ENCODE assay signal across 8 mouse cellular contexts in the genomic region with DNA sequence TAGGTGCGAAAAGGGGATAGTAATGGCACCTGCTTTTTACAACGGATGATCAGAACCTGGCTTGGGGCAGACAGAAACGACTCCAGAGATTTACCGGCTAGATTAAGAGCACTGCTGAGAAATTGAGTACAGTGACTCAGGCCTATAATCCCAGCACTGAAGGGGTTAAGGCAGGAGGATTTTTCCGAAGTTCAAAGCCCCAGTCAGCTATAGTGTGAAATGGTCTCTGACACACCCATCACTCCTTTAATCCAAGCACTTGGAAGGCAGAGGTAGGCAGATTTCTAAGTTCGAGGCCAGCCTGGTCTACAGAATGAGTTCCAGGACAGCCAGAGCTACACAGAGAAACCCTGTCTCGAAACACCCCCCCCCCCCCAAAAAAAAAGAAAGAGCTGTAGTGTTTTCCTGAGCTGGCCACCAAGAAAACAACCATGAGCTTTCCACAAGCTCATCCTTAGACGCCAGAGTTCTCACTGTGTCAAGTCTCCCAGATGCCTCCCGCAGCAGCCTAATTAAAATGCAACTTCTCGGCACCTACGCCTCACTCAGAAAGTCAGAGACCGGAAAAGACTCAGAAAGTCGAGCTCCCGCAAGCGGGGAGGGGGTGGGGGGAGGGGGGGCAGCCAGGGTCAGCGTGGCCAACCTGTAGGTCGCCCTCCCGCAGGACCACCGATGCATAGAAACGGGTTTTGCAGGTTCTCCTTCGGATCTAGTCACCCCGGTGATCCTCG. TPM values are rescaled to one million over a fixed set of nuclear protein-coding genes. Genes with fewer than 3 reads are reported as not detected.
DNase-seq lines count a peak whose midpoint lies in the region; ATAC-seq and TF ChIP-seq lines count a peak whose summit lies in the region.

No protein-coding gene starts in this region.

- H3K36me3 ChIP-seq in kidney, postnatal 0 days (ENCODE audit: insufficient read depth, low read length) = no peaks in the 10 kb centered on the region
- no peaks in the 10 kb centered on the region for H3K36me3 ChIP-seq in forebrain, postnatal 0 days (ENCODE audit: insufficient read depth)
- peaks cover 4% of the 10 kb centered on the region; the same call in 1 of the 2 replicates for H3K36me3 ChIP-seq in lung, embryonic 16.5 days (ENCODE audit: control insufficient read depth, insufficient read depth, low read length)

- H3K27ac ChIP-seq in kidney, postnatal 0 days = peak overlapping the region; percentile 71
- H3K27ac ChIP-seq in forebrain, postnatal 0 days (ENCODE audit: low read depth, low read length) = no peak overlapping the region
- peak overlapping the region; percentile 88 for H3K27ac ChIP-seq in lung, embryonic 16.5 days (ENCODE audit: low read length)

- H3K4me2 ChIP-seq in kidney, postnatal 0 days (ENCODE audit: low read length) = peak overlapping the region; percentile 56
- H3K4me2 ChIP-seq in forebrain, postnatal 0 days (ENCODE audit: low read depth) = peak overlapping the region; percentile 70
- H3K4me2 ChIP-seq in lung, embryonic 16.5 days (ENCODE audit: low read depth, low read length) = peak overlapping the region; percentile 84

- 14% methylated on average over 23 of the region's 23 CpGs for WGBS in kidney, postnatal 0 days
- WGBS in forebrain, postnatal 0 days = 17% methylated on average over 23 of the region's 23 CpGs
- WGBS in lung, embryonic 16.5 days = 16% methylated on average over 23 of the region's 23 CpGs

- peak overlapping the region; percentile 50 for H3K9ac ChIP-seq in kidney, postnatal 0 days (ENCODE audit: low read depth, low read length)
- H3K9ac ChIP-seq in forebrain, postnatal 0 days = peak overlapping the region; percentile 23; the same call in 1 of the 2 replicates
- peak overlapping the region; percentile 90 for H3K9ac ChIP-seq in lung, embryonic 16.5 days (ENCODE audit: low read length)

- peak overlapping the region; percentile 50 for H3K4me3 ChIP-seq in kidney, postnatal 0 days (replicated peaks; ENCODE audit: low read depth, low read length)
- peak overlapping the region; percentile 36 for H3K4me3 ChIP-seq in forebrain, postnatal 0 days (ENCODE audit: low read depth, low read length)
- peak overlapping the region; percentile 69 for H3K4me3 ChIP-seq in lung, embryonic 16.5 days (ENCODE audit: low read length)

- H3K9me3 ChIP-seq in kidney, postnatal 0 days (replicated peaks; ENCODE audit: low read length) = no peaks in the 10 kb centered on the region
- no peaks in the 10 kb centered on the region for H3K9me3 ChIP-seq in forebrain, postnatal 0 days (ENCODE audit: low read length)
- no peaks in the 10 kb centered on the region for H3K9me3 ChIP-seq in lung, embryonic 16.5 days (ENCODE audit: control insufficient read depth, low read length)

- TF ChIP-seq CTCF in kidney, postnatal 0 days (IDR thresholded peaks at IDR 0.05; ENCODE audit: low read depth) = no peak
- TF ChIP-seq CTCF in forebrain, postnatal 0 days (IDR thresholded peaks at IDR 0.05; ENCODE audit: low read depth) = no peak

- peak; percentile 47 for ATAC-seq in kidney, postnatal 0 days (replicated peaks; ENCODE audit: low FRiP score, low read depth)
- peak; percentile 54 for ATAC-seq in forebrain, postnatal 0 days
- ATAC-seq in lung, embryonic 16.5 days (ENCODE audit: low read depth) = no peak; the same call in 1 of the 2 replicates

- no peaks in the 10 kb centered on the region for H3K27me3 ChIP-seq in kidney, postnatal 0 days (ENCODE audit: insufficient read depth, low read length)
- no peaks in the 10 kb centered on the region for H3K27me3 ChIP-seq in forebrain, postnatal 0 days (ENCODE audit: insufficient read depth, low read length)
- no peaks in the 10 kb centered on the region for H3K27me3 ChIP-seq in lung, embryonic 16.5 days (ENCODE audit: control insufficient read depth, insufficient read depth, low read depth, low read length)

- peaks cover 7% of the 10 kb centered on the region; the same call in 1 of the 2 replicates for H3K4me1 ChIP-seq in kidney, postnatal 0 days (replicated peaks; ENCODE audit: insufficient read depth, low read length)
- no peaks in the 10 kb centered on the region for H3K4me1 ChIP-seq in forebrain, postnatal 0 days (ENCODE audit: insufficient read depth)
- H3K4me1 ChIP-seq in lung, embryonic 16.5 days (replicated peaks; ENCODE audit: control insufficient read depth, insufficient read depth, low read length) = peaks cover 5% of the 10 kb centered on the region

- DNase-seq in kidney, postnatal 0 days (ENCODE audit: low spot score) = peak; percentile 58
- DNase-seq in kidney, postnatal 10 days = no peak
- DNase-seq in ZHBTc4 (ENCODE audit: low read depth, low spot score) = peak; percentile 63
- peak; percentile 13 for DNase-seq in forebrain, postnatal 0 days
- DNase-seq in testis, postnatal 14 days (ENCODE audit: low spot score) = peak; percentile 15
- no peak for DNase-seq in layer of hippocampus, adult 9-10 months (ENCODE audit: low spot score)
- no peak for DNase-seq in spleen, adult 18-20 months

RNA-seq across cellular contexts. Expression of a gene that starts 0.8 kb away (rescaled TPM):
- polyA plus RNA-seq in kidney, postnatal 0 days (2015; fragmentation: Nextera tagmentation; extraction: Ambion mirVana) = 5.3 and 7.2 TPM in 2 replicates
- total RNA-seq in forebrain, postnatal 0 days (2014; rRNA removed) = 2.5 and 3.6 TPM in 2 replicates
- 0.62 and 0.90 TPM in 2 replicates for polyA plus RNA-seq in forebrain, postnatal 0 days (2015; fragmentation: Nextera tagmentation; extraction: Ambion mirVana)
- 10.5 and 11.9 TPM in 2 replicates for polyA plus RNA-seq in lung, embryonic 16.5 days (2015; fragmentation: Nextera tagmentation; extraction: Ambion mirVana)

RNA-seq across cellular contexts. Expression of a gene that starts 35.3 kb away (rescaled TPM):
- polyA plus RNA-seq in kidney, postnatal 0 days (2015; fragmentation: Nextera tagmentation; extraction: Ambion mirVana) = 36.4 and 37.4 TPM in 2 replicates
- total RNA-seq in forebrain, postnatal 0 days (2014; rRNA removed) = 53.0 and 54.2 TPM in 2 replicates
- 23.8 and 28.8 TPM in 2 replicates for polyA plus RNA-seq in forebrain, postnatal 0 days (2015; fragmentation: Nextera tagmentation; extraction: Ambion mirVana)
- polyA plus RNA-seq in lung, embryonic 16.5 days (2015; fragmentation: Nextera tagmentation; extraction: Ambion mirVana) = 32.7 and 38.0 TPM in 2 replicates

Comparison
In these comparisons a context has a peak if more than half of its experiments do, and no peak if none do; other contexts are left out.
1. DNase-seq: peak in kidney, postnatal 0 days (single experiment), ZHBTc4 (single experiment), forebrain, postnatal 0 days (single experiment) and testis, postnatal 14 days (single experiment); none in kidney, postnatal 10 days (single experiment), layer of hippocampus, adult 9-10 months (single experiment) and spleen, adult 18-20 months (0 of 2).
2. H3K9ac ChIP-seq: peak in every context shown above with its lines; median percentile 90 in lung, embryonic 16.5 days; 50 in kidney, postnatal 0 days; 23 in forebrain, postnatal 0 days.
3. Peak in every context shown above with its lines, with median percentiles within 50 percentile points of each other: H3K4me2 ChIP-seq and H3K4me3 ChIP-seq.